Mouse (Mus musculus) lung, embryonic 15.5 days (tissue): ENCODE results near the gene Pced1b. TPM values are rescaled to one million over a fixed set of nuclear protein-coding genes. Genes with fewer than 3 reads are reported as not detected.

Experiments used
- ATAC-seq: fragments of 200-750 bp; cut with Nextera tagmentation; 2 replicates; pipeline ENCODE4 v1.8.0; 2017; ENCODE audit warnings: moderate number of reproducible peaks, borderline replicate concordance; ENCODE audit not compliant: low FRiP score, low TSS enrichment; ENCODE audit errors: extremely low read depth
- H3K27ac ChIP-seq: fragments of 300-500 bp; sonication (generic); 2 replicates; pipeline ENCODE4 v1.5.1; 2015; ENCODE audit warnings: moderate library complexity, mild to moderate bottlenecking, inconsistent platforms
- H3K27me3 ChIP-seq: fragments of 300-500 bp; sonication (generic); 2 replicates; pipeline ENCODE4 v1.6.1; 2015; ENCODE audit warnings: inconsistent platforms
- H3K36me3 ChIP-seq: fragments of 300-500 bp; sonication (generic); 2 replicates; pipeline ENCODE4 v1.6.1; 2015; ENCODE audit warnings: inconsistent platforms
- H3K4me1 ChIP-seq: fragments of 300-500 bp; sonication (generic); 2 replicates; pipeline ENCODE4 v1.6.1; 2015; ENCODE audit warnings: inconsistent platforms
- H3K4me2 ChIP-seq: fragments of 300-500 bp; sonication (generic); 2 replicates; pipeline ENCODE4 v1.6.1; 2015; ENCODE audit warnings: inconsistent platforms, mild to moderate bottlenecking, moderate library complexity
- H3K4me3 ChIP-seq: fragments of 300-500 bp; sonication (generic); 2 replicates; pipeline ENCODE4 v1.5.1; 2015; ENCODE audit warnings: mild to moderate bottlenecking, inconsistent platforms
- H3K9ac ChIP-seq: fragments of 300-500 bp; sonication (generic); 2 replicates; pipeline ENCODE4 v1.6.1; 2015; ENCODE audit warnings: inconsistent platforms
- H3K9me3 ChIP-seq: fragments of 300-500 bp; sonication (generic); 2 replicates; pipeline ENCODE4 v1.6.1; 2016; ENCODE audit warnings: inconsistent platforms
- WGBS: fragments of 180-500 bp; shearing (Covaris S2); methylation state at CpG from one replicate; pipeline ENCODE4 v1.1.7; 2015; 5-methylcytosine and 5-hydroxymethylcytosine counted together
- polyA plus RNA-seq: library from polyadenylated mRNA; unstranded; fragments of >200 nt; fragmentation: Nextera tagmentation; extraction: Ambion mirVana; gene quantifications from 2 replicates; pipeline ENCODE4 v1.2.1, GENCODE M21; 2015

Gene Pced1b
- polyA plus RNA-seq, 1 experiment from 2014 or later = 5.3 TPM

DNA sequence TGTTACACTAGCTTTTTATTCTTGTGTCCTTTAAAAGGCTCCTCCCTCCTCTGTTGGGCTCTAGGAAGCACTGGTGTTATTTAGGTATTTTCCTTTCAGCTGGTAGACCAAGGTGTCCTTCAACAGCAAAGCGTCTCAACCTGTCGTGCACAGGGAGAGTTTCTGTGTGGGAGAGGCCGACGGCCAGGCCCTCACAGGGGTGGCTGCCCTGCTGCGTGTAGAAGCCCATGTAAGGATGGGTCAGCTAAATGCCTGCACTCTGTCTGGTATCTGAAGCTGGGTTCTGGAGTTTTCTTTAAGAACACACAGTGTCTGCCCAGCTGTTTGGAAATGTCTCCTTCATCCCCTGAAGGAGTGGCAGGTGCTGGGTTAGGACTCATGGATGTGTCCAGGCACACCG, 43.4 kb downstream of the Pced1b start:
- H3K4me1 ChIP-seq = no peaks in the 10 kb centered on the region
- 89% methylated on average over 6 of the region's 6 CpGs for WGBS
- no peak overlapping the region for H3K4me3 ChIP-seq
- H3K27ac ChIP-seq = no peak overlapping the region
- H3K9ac ChIP-seq = no peak overlapping the region
- no peak for ATAC-seq
- no peaks in the 10 kb centered on the region for H3K36me3 ChIP-seq
- H3K9me3 ChIP-seq = no peaks in the 10 kb centered on the region
- H3K4me2 ChIP-seq = no peak overlapping the region
- H3K27me3 ChIP-seq = no peaks in the 10 kb centered on the region

DNA sequence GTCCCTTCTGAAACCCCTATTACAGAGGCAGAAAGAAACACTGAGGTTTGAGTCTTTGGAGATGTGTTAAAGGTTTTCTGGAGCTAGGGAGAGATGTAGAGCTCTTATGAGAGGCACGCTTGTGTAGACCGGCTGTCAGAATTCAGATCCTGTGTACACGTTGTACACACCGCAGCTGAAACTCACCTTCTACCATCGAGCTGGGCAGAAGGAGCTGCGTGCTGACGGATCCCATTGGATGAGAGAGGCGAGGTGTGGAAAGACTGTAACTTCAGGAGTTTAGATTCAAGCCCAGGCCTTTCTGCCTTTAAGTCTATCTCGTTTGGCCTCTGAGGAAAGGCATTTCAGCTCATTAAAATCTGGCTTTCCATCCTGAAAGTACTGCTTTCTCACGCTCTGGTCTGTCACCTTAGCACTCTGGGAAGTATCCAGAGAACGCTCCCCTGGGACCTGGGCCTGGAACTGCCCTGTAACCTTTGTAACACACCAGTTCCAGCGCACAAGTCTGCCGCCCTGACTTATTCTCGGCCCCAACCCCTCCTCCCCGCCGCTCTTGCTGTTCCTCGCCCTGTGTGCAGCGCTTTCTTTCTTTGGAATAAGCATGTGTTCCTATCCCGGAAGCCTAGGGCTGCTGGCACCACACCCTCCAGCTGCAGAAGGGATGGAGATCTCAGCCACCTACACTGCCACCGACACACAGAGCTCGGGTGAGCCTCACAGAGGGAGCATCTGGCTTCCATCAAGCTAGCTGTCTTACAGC, 44.6 kb downstream of the Pced1b start:
- Histone ChIP-seq H3K4me2 (no peak overlapping the region), H3K27me3 (no peaks in the 10 kb centered on the region), H3K27ac (no peak overlapping the region), H3K36me3 (no peaks in the 10 kb centered on the region), H3K9ac (no peak overlapping the region), H3K4me1 (no peaks in the 10 kb centered on the region), H3K9me3 (no peaks in the 10 kb centered on the region), H3K4me3 (no peak overlapping the region)
- no peak for ATAC-seq
- 76% methylated on average over 21 of the region's 21 CpGs for WGBS

DNA sequence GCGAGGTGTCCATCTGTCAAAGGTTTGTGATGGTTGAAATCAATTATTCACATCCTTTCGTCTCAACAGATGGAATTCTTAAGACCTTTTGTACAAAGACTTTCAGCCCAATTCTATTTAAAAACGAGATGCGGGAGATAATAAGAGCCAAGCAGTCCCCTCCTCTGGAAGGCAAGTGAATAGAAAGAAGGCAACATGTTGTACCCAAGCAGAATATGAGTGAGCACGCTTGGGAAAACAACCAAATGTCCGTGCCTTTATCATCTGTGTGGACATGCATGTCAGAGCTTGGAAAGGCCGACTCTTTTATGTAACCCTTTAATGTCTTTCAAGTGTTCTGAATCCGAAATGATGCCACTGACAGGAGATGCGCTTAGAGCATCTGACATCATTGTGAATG, 61.0 kb downstream of the Pced1b start:
- Histone ChIP-seq H3K9me3 (no peaks in the 10 kb centered on the region), H3K4me2 (no peak overlapping the region), H3K4me1 (no peaks in the 10 kb centered on the region), H3K27me3 (no peaks in the 10 kb centered on the region), H3K36me3 (no peaks in the 10 kb centered on the region), H3K27ac (no peak overlapping the region), H3K9ac (no peak overlapping the region), H3K4me3 (no peak overlapping the region)
- WGBS = 74% methylated on average over 9 of the region's 9 CpGs
- ATAC-seq = no peak

GRCm38 (mm10) chr15:97309533-97309932, 62.6 kb downstream of the Pced1b start:
- no peaks in the 10 kb centered on the region for H3K36me3 ChIP-seq
- no peak overlapping the region for H3K27ac ChIP-seq
- ATAC-seq = no peak
- H3K4me1 ChIP-seq = no peaks in the 10 kb centered on the region
- 90% methylated on average over 2 of the region's 2 CpGs for WGBS
- no peak overlapping the region for H3K4me3 ChIP-seq
- H3K9ac ChIP-seq = no peak overlapping the region
- no peaks in the 10 kb centered on the region for H3K9me3 ChIP-seq
- no peak overlapping the region for H3K4me2 ChIP-seq
- no peaks in the 10 kb centered on the region for H3K27me3 ChIP-seq

DNA sequence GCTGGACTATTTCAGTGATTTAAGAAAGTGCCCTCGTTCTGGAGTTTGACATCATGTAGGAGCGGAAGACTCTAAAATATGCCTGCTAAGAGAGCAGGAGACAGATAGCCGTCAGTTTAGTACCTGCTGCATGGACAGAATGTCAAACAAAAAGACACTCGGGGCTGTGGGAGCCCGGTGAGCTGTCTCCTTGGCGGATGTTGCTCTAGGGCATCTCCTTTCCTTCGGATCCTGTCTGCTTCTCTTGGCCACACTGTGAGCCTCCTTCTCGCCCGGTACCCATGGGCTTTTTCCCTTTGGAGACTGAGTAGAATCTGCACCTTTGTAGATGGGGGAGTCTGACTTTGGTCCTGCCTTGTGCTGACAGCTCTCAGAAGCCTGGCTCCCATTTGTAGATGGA, 63.3 kb downstream of the Pced1b start:
- Histone ChIP-seq H3K27ac (no peak overlapping the region), H3K36me3 (no peaks in the 10 kb centered on the region), H3K4me3 (no peak overlapping the region), H3K27me3 (no peaks in the 10 kb centered on the region), H3K4me1 (no peaks in the 10 kb centered on the region), H3K9me3 (no peaks in the 10 kb centered on the region), H3K9ac (no peak overlapping the region), H3K4me2 (no peak overlapping the region)
- ATAC-seq = no peak
- 66% methylated on average over 9 of the region's 9 CpGs for WGBS

DNA sequence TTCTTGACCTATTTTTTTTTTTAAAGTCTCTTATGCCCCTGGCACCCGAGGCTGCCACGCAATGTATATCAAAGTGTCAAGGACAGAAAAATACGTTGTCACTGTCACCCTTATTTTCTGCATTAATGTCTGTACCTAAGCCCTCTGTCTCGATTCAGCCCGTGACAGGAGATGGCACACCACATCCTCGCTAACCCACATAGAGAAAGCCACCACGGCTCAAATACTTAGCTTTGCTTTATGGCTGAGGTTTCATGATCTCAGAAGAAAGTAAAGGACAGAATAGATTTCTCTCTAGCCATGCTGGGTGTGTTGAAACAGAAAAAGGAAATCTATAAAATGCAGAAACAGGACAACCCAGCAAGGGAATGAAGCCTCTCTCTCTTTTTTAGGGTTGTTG, 64.3 kb downstream of the Pced1b start:
- H3K36me3 ChIP-seq = no peaks in the 10 kb centered on the region
- no peak overlapping the region for H3K4me2 ChIP-seq
- no peak overlapping the region for H3K9ac ChIP-seq
- 55% methylated on average over 7 of the region's 7 CpGs for WGBS
- no peak overlapping the region for H3K4me3 ChIP-seq
- no peak overlapping the region for H3K27ac ChIP-seq
- ATAC-seq = no peak
- no peaks in the 10 kb centered on the region for H3K9me3 ChIP-seq
- H3K4me1 ChIP-seq = no peaks in the 10 kb centered on the region
- no peaks in the 10 kb centered on the region for H3K27me3 ChIP-seq

- H3K36me3 ChIP-seq = no peaks in the 10 kb centered on the region
- 89% methylated on average over 8 of the region's 8 CpGs for WGBS
- no peaks in the 10 kb centered on the region for H3K27me3 ChIP-seq
- H3K4me3 ChIP-seq = no peak overlapping the region
- no peaks in the 10 kb centered on the region for H3K4me1 ChIP-seq
- no peaks in the 10 kb centered on the region for H3K9me3 ChIP-seq
- no peak overlapping the region for H3K27ac ChIP-seq
- H3K9ac ChIP-seq = no peak overlapping the region
- no peak for ATAC-seq
- H3K4me2 ChIP-seq = no peak overlapping the region
These were observed 65.0 kb downstream of the Pced1b start for GRCm38 (mm10) chr15:97311937-97312336.

DNA sequence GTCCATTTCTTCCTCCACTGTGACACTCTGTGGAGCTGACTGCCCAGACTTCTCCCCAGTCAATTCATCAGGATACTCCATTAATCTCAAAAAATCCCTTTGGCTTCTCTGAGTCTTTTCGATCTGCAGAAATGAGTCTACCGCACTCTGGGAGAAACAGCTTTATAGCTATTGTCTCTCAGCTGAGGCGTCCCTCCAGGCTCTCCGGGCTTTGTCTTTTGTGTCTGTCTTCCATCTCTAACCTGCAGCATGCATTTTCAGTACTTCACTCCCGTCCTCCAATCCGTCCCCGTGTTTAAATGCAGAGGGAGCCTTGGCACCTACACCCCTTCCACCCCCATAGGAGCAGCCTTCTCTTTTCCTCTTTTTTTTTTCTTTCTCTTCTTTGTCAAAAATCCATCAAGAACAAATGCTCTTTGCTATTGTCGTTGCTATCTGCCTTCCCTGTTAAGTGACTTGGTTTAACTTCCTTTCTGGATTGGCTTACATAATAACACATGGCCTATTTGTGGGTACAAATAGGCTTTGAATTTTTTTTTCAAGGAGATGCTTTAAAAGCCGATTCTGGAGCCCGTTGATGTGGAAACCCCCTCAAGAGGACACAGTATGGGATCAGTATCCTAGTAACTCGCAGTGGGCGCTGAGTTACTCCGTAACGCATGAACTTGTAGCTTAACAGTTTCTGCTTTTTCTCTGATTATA, 68.0 kb downstream of the Pced1b start:
- no peak for ATAC-seq
- H3K4me2 ChIP-seq = no peak overlapping the region
- H3K27ac ChIP-seq = no peak overlapping the region
- no peaks in the 10 kb centered on the region for H3K4me1 ChIP-seq
- no peak overlapping the region for H3K9ac ChIP-seq
- H3K4me3 ChIP-seq = no peak overlapping the region
- no peaks in the 10 kb centered on the region for H3K27me3 ChIP-seq
- 78% methylated on average over 14 of the region's 14 CpGs for WGBS
- no peaks in the 10 kb centered on the region for H3K9me3 ChIP-seq
- no peaks in the 10 kb centered on the region for H3K36me3 ChIP-seq

- H3K4me1 ChIP-seq = no peaks in the 10 kb centered on the region
- no peak for ATAC-seq
- no peak overlapping the region for H3K4me3 ChIP-seq
- WGBS = 51% methylated on average over 9 of the region's 9 CpGs
- no peaks in the 10 kb centered on the region for H3K9me3 ChIP-seq
- no peak overlapping the region for H3K9ac ChIP-seq
- H3K4me2 ChIP-seq = no peak overlapping the region
- H3K27ac ChIP-seq = no peak overlapping the region
- no peaks in the 10 kb centered on the region for H3K36me3 ChIP-seq
- no peaks in the 10 kb centered on the region for H3K27me3 ChIP-seq
These were observed 68.5 kb downstream of the Pced1b start for GRCm38 (mm10) chr15:97315422-97315757.

GRCm38 (mm10) chr15:97318365-97319001, 71.6 kb downstream of the Pced1b start:
- H3K4me2 ChIP-seq = no peak overlapping the region
- no peaks in the 10 kb centered on the region for H3K27me3 ChIP-seq
- no peak for ATAC-seq
- WGBS = 75% methylated on average over 21 of the region's 21 CpGs
- H3K36me3 ChIP-seq = no peaks in the 10 kb centered on the region
- no peak overlapping the region for H3K9ac ChIP-seq
- no peaks in the 10 kb centered on the region for H3K4me1 ChIP-seq
- H3K27ac ChIP-seq = no peak overlapping the region
- no peaks in the 10 kb centered on the region for H3K9me3 ChIP-seq
- H3K4me3 ChIP-seq = no peak overlapping the region

GRCm38 (mm10) chr15:97322821-97323220, 75.9 kb downstream of the Pced1b start:
- Histone ChIP-seq H3K9me3 (no peaks in the 10 kb centered on the region), H3K36me3 (no peaks in the 10 kb centered on the region), H3K4me1 (no peaks in the 10 kb centered on the region), H3K4me3 (no peak overlapping the region), H3K27me3 (no peaks in the 10 kb centered on the region), H3K27ac (no peak overlapping the region), H3K4me2 (no peak overlapping the region), H3K9ac (no peak overlapping the region)
- WGBS = 71% methylated on average over 5 of the region's 5 CpGs
- no peak for ATAC-seq

GRCm38 (mm10) chr15:97323466-97323865, 76.6 kb downstream of the Pced1b start:
- Histone ChIP-seq H3K9me3 (no peaks in the 10 kb centered on the region), H3K27me3 (no peaks in the 10 kb centered on the region), H3K4me1 (no peaks in the 10 kb centered on the region), H3K4me2 (peak overlapping the region; percentile 25), H3K36me3 (no peaks in the 10 kb centered on the region), H3K4me3 (peak overlapping the region; percentile 10), H3K27ac (no peak overlapping the region), H3K9ac (no peak overlapping the region)
- 65% methylated on average over 24 of the region's 24 CpGs for WGBS
- ATAC-seq = no peak
